Mouse (Mus musculus): Measurements from ENCODE around the gene Nudt12. TPM values are rescaled to one million over a fixed set of nuclear protein-coding genes. Genes with fewer than 3 reads are reported as not detected.

Nudt12 gene
- not detected in 3 replicates for total RNA-seq (2017)

DNA sequence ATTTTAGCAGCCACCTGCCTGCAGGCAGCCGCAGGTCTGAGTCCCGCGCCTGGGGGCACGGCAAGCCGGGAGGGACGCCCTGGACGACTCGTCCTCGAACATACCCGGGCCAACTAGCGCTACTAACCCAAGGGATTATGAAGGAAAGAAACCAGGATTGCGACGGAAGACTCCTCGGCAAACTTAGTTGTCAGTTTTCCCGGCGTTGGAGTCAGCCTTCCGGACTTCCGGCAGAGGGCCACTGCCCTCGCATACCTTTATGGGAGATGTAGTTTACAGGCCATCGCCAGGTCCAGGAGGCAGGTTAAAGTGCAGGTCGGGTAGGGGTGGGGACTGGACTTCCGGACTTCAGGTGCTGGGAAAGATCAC is at the start of gene Nudt12:
Gene Nudt12, minus strand, starts transcription at position 282 of the 369 bp plus-strand sequence.
- no peak for ATAC-seq (replicated peaks; ENCODE audit: insufficient number of reproducible peaks, low FRiP score, low TSS enrichment, poor library complexity, severe bottlenecking)

DNA sequence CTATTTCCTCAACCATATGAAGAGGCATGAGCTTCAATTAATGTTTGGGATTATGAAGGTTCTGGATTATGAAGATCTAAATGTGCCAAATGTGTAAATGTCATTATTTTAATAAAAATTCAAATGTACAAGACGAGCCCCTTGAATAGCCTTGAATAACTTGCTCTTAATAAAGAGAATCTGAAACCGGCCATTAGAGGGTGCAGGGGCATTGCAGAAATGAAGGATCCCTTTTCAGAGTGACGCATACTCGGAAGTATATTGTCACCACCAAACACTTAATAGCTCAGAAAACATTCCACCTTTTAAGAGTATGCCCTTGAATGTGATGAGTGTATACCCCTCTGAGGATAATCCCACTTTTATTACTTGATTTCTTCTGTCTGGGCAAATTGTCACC is 40.1 kb upstream of the Nudt12 start:
- no peak for ATAC-seq (replicated peaks; ENCODE audit: insufficient number of reproducible peaks, low FRiP score, low TSS enrichment, poor library complexity, severe bottlenecking)

DNA sequence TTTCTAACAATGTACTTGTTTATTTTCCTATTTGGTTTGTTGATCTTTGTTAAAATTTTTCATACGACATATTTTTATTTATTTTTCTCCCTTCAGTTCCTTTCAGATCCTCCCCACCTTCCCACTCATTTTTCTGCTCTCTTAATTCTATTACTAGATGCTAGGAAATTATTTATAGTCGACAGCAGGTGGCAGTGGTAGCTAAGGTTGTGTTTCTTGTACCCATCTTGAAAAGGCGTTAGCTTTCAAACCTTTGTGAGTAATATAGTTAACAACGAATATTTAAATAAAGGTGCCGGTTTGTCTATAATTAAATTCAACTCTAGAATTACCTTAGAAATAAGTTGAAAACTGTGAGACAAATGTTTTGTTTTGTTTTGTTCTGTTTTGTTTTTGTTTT is 26.6 kb upstream of the Nudt12 start:
- ATAC-seq (replicated peaks; ENCODE audit: insufficient number of reproducible peaks, low FRiP score, low TSS enrichment, poor library complexity, severe bottlenecking) = no peak

DNA sequence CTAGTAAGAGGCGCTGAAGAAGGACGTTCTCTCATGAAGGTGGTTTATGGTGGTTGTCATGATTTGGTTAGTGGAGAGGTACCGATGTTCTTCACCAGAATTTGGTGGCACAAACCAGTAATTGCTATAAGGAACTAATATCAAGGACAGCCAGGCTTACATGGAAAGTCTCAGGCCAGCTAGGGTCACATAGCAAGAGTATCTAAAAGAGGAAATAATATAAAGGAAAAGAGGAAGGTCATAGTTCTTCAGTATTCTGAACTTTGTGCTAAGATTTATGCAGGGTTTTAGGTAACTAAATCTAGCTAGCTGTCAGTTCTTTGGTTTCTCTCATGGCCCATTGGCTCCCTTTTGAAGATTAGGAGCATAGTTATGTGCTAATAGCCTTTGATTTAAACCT is 20.3 kb upstream of the Nudt12 start:
- ATAC-seq (replicated peaks; ENCODE audit: insufficient number of reproducible peaks, low FRiP score, low TSS enrichment, poor library complexity, severe bottlenecking) = no peak

DNA sequence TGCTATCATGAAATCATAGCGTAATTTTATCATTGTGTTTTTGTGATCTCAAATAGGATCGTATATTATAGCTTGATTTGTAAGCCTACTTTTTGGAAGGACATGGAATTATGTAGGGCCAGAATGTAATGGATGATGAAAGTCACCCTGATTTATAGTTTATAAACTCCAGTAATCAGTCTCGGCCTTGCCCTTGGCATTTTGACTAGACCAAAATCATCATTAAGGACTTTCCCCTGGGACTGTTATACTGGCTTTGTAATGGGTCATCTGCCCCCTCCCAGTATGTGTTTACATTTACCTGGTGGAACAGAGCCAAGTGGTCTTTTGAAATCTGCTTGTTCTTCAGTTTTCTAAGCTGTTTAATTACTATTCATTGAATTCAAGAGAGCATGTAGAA is 13.2 kb upstream of the Nudt12 start:
- no peak for ATAC-seq (replicated peaks; ENCODE audit: insufficient number of reproducible peaks, low FRiP score, low TSS enrichment, poor library complexity, severe bottlenecking)

DNA sequence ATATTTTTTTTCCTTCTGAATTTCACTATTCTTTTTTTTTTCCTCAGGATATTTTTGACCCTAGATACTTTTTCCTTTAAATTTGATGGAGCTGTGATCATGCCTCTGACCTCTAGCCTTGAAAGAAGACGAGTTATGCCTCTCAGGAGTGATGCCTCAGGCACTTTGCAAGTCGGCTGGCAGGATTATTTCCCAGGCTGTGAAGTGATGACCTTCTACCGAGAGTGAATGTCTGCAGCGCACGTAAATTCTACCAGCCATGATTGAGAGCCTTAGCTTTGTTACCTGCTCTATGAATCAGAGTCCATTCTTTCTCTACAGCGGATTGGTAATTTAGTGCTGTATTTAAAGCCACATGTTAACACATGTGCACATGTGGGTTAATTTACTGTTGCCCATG is 11.3 kb upstream of the Nudt12 start:
- no peak for ATAC-seq (replicated peaks; ENCODE audit: insufficient number of reproducible peaks, low FRiP score, low TSS enrichment, poor library complexity, severe bottlenecking)

DNA sequence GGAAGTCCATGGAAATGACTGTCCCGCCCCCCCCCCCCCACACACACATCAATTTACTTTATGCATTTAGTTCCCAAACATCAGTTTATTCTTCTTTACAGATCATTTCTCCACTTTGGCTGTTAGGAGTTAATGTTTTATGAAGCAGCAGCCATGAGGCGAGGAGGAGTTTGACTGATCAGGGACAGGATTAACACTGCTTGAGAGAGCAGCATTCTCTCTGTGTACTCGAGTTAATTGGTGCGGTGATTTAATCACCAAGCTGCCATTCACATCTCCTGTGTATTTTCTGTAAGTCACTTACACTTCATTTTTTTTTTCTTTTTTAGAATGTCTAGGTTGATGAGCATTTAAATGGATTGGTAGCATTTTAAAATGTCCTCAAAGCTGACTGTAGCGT is 10.8 kb upstream of the Nudt12 start:
- no peak for ATAC-seq (replicated peaks; ENCODE audit: insufficient number of reproducible peaks, low FRiP score, low TSS enrichment, poor library complexity, severe bottlenecking)

DNA sequence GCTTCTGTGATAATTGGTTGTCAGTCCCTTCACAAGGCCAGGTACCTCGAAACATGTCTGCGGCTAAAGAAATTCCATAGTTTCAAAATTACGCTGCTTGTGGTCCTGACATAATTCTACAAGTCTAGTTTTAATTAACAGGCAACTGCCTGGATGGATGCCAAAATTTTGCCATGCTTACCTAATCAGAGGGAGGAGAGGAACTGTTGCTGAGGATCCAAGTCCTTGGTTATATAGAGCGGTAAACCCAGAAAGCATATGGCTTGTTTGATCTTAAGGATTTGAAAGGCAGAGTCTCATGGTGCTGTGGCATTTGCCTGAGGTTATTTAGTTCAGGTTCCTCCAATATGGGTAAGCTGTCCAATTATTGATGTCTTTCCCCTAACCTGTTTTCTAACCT is 5.5 kb upstream of the Nudt12 start:
- no peak for ATAC-seq (replicated peaks; ENCODE audit: insufficient number of reproducible peaks, low FRiP score, low TSS enrichment, poor library complexity, severe bottlenecking)

DNA sequence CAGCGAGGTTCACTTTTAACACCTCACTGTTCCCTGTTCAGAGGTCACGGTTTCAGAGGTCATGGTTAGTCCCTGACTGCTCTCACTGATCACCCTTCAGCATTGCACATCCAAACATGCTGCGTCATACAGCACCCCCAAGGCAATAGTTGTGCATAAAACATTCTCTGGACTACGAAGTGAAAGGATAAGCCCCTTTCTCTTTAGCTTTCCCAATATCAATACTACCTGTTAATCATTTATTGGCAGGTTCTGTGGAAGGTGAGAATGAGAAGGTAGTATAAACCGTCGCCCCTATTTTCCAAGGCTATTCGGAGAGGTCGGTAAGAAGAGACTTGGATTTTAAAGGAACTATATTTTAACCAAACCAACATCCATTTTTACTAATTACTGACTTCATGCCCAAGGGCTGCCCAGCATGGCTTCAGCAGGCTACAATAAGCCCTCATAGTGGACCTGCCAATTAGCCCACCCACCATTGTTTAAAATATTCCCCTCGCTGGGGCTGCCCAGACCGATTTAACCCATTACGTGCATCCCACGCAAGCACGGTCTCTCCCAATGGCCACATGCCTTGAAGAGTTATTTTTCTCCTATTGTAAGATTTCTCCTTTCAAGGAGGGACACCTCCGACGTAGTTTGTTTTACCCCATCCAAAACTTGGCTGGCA is 616 bp downstream of the Nudt12 start:
- ATAC-seq (replicated peaks; ENCODE audit: insufficient number of reproducible peaks, low FRiP score, low TSS enrichment, poor library complexity, severe bottlenecking) = no peak

DNA sequence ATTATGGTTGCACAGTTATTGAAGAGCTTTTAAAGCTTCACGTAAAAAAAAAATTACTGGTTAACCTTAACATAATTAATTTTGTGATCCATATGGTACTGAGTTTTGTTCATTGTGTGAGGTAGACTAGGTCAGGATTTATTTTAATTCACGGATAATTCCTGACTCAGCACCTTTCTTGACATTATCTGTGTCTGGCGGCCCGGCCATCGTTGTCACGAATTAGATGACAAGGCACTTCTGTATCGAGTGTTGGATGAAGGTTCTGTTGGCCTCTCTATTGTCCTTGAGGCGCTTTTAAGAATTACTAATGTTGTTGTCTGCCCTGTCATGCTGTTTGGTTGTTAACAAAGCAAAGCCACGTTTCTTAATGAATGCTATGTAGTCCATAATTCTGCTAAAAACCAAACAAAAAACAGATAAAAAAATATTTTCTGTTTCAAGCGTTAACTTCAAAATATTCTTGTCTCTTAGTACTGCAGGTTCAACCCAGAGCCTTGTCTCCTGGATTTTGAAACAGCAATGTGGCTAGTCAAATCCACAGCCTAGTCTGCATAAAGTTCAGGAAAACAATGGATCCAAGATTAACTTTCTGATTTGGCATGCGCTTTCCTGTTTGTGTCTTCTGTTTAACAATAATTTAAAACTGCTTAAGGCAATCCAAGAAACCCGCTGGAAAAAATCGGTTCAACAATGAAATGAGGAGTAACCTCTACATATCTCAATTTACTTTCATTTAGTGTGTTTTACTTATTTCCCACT is 1.4 kb downstream of the Nudt12 start:
- ATAC-seq (replicated peaks; ENCODE audit: insufficient number of reproducible peaks, low FRiP score, low TSS enrichment, poor library complexity, severe bottlenecking) = no peak

DNA sequence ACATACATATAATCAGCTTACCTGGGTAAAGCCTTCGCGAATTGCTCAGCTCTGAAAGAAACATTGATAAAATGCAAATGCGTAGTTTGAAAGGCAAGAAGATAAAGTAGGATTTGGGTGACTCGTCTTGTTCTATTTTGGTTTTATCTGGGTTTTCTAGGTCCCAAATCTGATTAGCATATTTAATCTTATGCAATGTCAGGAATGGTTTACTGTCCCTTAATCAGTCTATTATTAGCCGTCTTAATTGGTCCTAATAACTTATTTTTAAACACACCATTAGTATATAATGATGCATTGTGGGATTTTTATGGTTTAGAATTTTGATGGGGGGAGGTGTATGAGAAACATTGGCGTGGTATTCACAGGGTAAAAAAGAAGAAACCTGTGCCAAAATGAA is 21.9 kb downstream of the Nudt12 start, which contains the start of gene Pdzph1:
Gene Pdzph1, minus strand, starts transcription at position 101 of the 400 bp plus-strand sequence.
- no peak for ATAC-seq (replicated peaks; ENCODE audit: insufficient number of reproducible peaks, low FRiP score, low TSS enrichment, poor library complexity, severe bottlenecking)

DNA sequence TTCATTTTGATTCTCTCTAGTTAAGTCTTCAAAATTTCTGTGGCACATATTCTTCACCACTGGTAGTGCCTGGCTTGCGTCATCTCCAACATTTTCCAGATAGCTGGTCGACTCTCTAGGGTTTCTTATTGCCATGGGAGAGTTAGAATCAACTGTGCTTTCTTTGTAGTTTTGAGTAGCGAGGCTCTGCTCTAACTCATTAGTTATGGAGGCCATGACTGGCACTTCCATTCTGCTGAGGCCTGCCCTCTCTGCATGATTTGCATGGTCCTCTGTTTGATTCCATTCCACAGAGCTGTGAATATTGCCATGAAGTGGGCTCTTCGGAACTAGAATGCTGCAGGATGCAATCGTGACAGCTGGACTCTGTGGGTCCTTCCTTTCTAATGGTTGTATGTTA is 39.9 kb downstream of the Nudt12 start:
- no peak for ATAC-seq (replicated peaks; ENCODE audit: insufficient number of reproducible peaks, low FRiP score, low TSS enrichment, poor library complexity, severe bottlenecking)

DNA sequence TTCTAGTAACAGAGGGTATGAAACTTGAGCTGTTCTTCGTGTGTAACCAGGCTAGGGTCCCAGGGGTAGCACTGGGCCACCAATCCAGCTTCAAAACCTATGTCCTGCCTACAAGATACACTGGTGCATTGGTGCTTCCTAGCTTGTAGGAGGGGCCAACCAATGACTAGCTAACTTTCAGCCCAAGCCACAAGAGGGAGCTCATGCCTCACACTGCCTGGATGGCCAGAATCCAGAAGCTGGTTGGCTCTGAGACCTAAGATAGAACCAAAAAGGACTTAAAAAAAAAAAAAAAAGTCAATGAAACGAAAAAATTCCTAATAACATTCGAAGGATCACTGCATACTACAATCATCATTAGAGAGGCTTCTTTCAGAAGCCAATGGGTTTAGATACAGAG is 53.3 kb downstream of the Nudt12 start:
- ATAC-seq (replicated peaks; ENCODE audit: insufficient number of reproducible peaks, low FRiP score, low TSS enrichment, poor library complexity, severe bottlenecking) = no peak

DNA sequence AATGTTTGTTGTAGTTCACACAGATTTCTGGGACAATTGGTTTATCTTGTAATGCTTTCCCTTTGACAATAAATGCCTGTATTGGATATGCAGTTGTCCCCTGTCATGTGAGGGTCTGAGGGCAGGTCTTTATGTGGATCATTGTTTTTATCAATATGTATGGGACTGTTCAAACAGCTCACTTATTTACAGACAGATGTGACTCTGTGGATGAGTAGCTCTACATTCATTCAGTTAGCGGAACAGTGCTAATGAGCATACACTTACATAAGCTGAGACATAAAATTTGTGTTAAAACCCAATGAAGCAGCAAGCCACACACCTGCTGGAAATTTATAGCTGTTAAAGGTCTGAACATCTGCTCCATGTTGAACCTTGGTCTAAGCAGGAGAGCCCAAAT is 56.1 kb downstream of the Nudt12 start:
- no peak for ATAC-seq (replicated peaks; ENCODE audit: insufficient number of reproducible peaks, low FRiP score, low TSS enrichment, poor library complexity, severe bottlenecking)

Other genes with a start within 250 kb of the Nudt12 start
- not detected in 3 replicates for gene Pdzph1, start 22.0 kb downstream of the Nudt12 start, total RNA-seq (2017)